Mouse (Mus musculus): ENCODE data around the gene Esrrg.

- TF ChIP-seq GATA1 (IDR thresholded peaks at IDR 0.05; ENCODE audit: borderline replicate concordance, low read length): no peak
- TF ChIP-seq FLI1 (IDR thresholded peaks at IDR 0.05; ENCODE audit: low read length): no peak
Measured at GRCm38 (mm10) chr1:188030116-188030515, 421.5 kb downstream of the Esrrg start.

Measured in megakaryocyte, embryonic 14.5 days (primary cell).